Mouse (Mus musculus): ENCODE results near the gene Wdr5. TPM values are rescaled to one million over a fixed set of nuclear protein-coding genes. Genes with fewer than 3 reads are reported as not detected.
A peak's percentile ranks its signal among the peaks of the same experiment; 100 is the strongest.

The Wdr5 gene
- 10 to 100 TPM; 25.4 to 28.5 TPM for total RNA-seq (2021)

GRCm38 (mm10) chr2:27514639-27515328, at the start of gene Wdr5:
Gene Wdr5 (plus strand): TSS chr2:27515157.
- intact Hi-C loops (cut with DNase I): loop anchor here (1.0 to 2.0 kb wide), 3 partner anchors 25 to 72 kb away; partner anchors contain the start of gene Brd3os

GRCm38 (mm10) chr2:27469292-27469990, 45.5 kb upstream of the Wdr5 start:
- intact Hi-C loops (cut with DNase I): no loop called here
- no peak for DNase-seq

More at GRCm38 (mm10) chr2:27514639-27515328, at the start of gene Wdr5:
- DNase-seq: peak; percentile 98 to 99

- intact Hi-C loops (cut with DNase I): no loop called here
- DNase-seq: no peak
These were observed 45.0 kb upstream of the Wdr5 start for GRCm38 (mm10) chr2:27469991-27470355.

- intact Hi-C loops (cut with DNase I): no loop called here
- DNase-seq: no peak
These were observed 44.4 kb upstream of the Wdr5 start for GRCm38 (mm10) chr2:27470535-27470934.

- DNase-seq: peak in 1 of 2 experiments; percentile 20
- intact Hi-C loops (cut with DNase I): no loop called here
These were observed 43.8 kb upstream of the Wdr5 start for GRCm38 (mm10) chr2:27471170-27471584.

GRCm38 (mm10) chr2:27473061-27473765, 41.7 kb upstream of the Wdr5 start:
- peak; percentile 29 to 31 for DNase-seq
- intact Hi-C loops (cut with DNase I): loop anchor here (2.0 kb wide), 1 partner anchor 66 kb away; no protein-coding TSS in a partner anchor

GRCm38 (mm10) chr2:27473911-27474310, 41.0 kb upstream of the Wdr5 start:
- DNase-seq: no peak
- intact Hi-C loops (cut with DNase I): loop anchor here (2.0 kb wide), 1 partner anchor 65 kb away; no protein-coding TSS in a partner anchor

- DNase-seq: peak; percentile 32 to 67
- intact Hi-C loops (cut with DNase I): no loop called here
These were observed 40.1 kb upstream of the Wdr5 start for GRCm38 (mm10) chr2:27474621-27475484.

GRCm38 (mm10) chr2:27475495-27476302, 39.3 kb upstream of the Wdr5 start:
- intact Hi-C loops (cut with DNase I): loop anchor here (1.0 kb wide), 1 partner anchor 40 kb away; the partner anchor contains the start of gene Wdr5
- peak; percentile 91 to 94 for DNase-seq

GRCm38 (mm10) chr2:27476303-27477192, 38.4 kb upstream of the Wdr5 start:
- intact Hi-C loops (cut with DNase I): loop anchor here (1.0 kb wide), 1 partner anchor 39 kb away; the partner anchor contains the start of gene Wdr5
- peak; percentile 56 to 57 for DNase-seq

GRCm38 (mm10) chr2:27479821-27480220, 35.1 kb upstream of the Wdr5 start:
- intact Hi-C loops (cut with DNase I): no loop called here
- DNase-seq: no peak

GRCm38 (mm10) chr2:27480367-27480766, 34.6 kb upstream of the Wdr5 start:
- intact Hi-C loops (cut with DNase I): no loop called here
- no peak for DNase-seq

- intact Hi-C loops (cut with DNase I): no loop called here
- no peak for DNase-seq
These were observed 32.6 kb upstream of the Wdr5 start for GRCm38 (mm10) chr2:27482265-27482861.

- no peak for DNase-seq
- intact Hi-C loops (cut with DNase I): no loop called here
These were observed 28.2 kb upstream of the Wdr5 start for GRCm38 (mm10) chr2:27486725-27487124.

- no peak for DNase-seq
- intact Hi-C loops (cut with DNase I): no loop called here
These were observed 27.5 kb upstream of the Wdr5 start for GRCm38 (mm10) chr2:27487336-27488049.

GRCm38 (mm10) chr2:27488362-27488761, 26.6 kb upstream of the Wdr5 start:
- no peak for DNase-seq

GRCm38 (mm10) chr2:27490939-27491338, 24.0 kb upstream of the Wdr5 start:
- DNase-seq: no peak
- intact Hi-C loops (cut with DNase I): no loop called here

More at GRCm38 (mm10) chr2:27488362-27488761, 26.6 kb upstream of the Wdr5 start:
- intact Hi-C loops (cut with DNase I): no loop called here

Measured in heart, postnatal 10 days (tissue).